Mouse (Mus musculus) gastrocnemius, postnatal 14 days (tissue): Measurements from ENCODE around the gene Coro7. TPM values are rescaled to one million over a fixed set of nuclear protein-coding genes. Genes with fewer than 3 reads are reported as not detected.

Experiments used
- DNase-seq: peaks from one replicate; pipeline ENCODE4 v3.0.0; 2021; ENCODE audit warnings: mixed read lengths
- intact Hi-C: fragments of 180-260 bp; cut with DNase I; formaldehyde crosslinking; loops from one replicate; pipeline ENCODE4 v1.15.1; 2025; ENCODE audit warnings: low total_unique reads
- total RNA-seq, 2 experiments: library from RNA; stranded (reverse); gene quantifications; 2 replicates each; pipeline ENCODE4 v1.2.3; 2021

Gene Coro7
- total RNA-seq, 2 experiments from 2014 or later: 13.9 to 17.8 TPM

DNA sequence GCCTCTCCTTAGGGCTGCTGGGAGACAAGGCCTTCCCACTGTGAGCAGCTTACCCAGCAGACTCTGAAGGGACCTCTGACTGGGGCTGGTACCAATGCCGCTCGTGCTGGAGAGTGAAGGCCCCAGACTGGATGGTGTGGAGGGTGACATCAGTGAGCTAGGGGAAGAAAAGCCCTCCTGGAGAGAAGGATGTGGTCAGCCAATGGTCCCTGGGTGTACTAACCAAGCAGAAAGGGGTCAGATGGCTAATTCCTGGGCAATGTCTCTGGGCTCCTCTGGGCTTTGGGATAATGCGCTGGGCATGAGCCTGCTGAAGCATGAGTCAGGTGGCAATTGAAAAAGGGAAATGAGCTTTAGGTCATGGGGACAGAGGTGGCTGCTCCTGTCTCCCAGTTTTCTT lies 45.9 kb downstream of the Coro7 start:
- intact Hi-C loops: loop anchor here (5.0 kb wide), 1 partner anchor 34 kb away; no protein-coding TSS in a partner anchor
- DNase-seq: no peak

DNA sequence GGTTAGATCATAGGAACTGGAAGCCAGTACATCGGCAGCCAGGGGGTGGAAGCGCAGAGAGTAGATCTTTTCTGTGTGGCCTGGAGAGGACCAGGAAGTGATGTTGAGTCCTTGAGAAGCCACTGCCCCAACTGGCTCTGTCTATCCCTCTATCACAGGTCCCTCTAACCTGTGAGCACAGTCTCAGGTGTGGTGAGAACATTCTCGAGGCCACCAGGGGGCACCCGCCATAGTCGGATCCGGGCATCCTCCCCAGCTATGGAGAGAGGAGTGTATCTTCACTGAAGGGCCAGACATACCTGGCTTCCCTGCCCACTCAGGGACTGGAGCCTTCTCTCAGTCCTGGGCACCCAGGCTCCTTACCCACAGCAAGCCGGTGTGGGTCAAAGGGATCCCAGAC lies 47.5 kb downstream of the Coro7 start:
- intact Hi-C loops: loop anchor here (5.0 kb wide), 1 partner anchor 35 kb away; no protein-coding TSS in a partner anchor

GRCm38 (mm10) chr16:4629950-4630349 lies 49.6 kb downstream of the Coro7 start:
- intact Hi-C loops: loop anchor here (5.0 kb wide), 1 partner anchor 37 kb away; no protein-coding TSS in a partner anchor
- peak; percentile 86 for DNase-seq

More for the DNA sequence above, 47.5 kb downstream of the Coro7 start:
- no peak for DNase-seq

- DNase-seq: no peak
- intact Hi-C loops: no loop called here
Measured at GRCm38 (mm10) chr16:4628898-4629419, 50.6 kb downstream of the Coro7 start.

GRCm38 (mm10) chr16:4627105-4627504 lies 52.5 kb downstream of the Coro7 start:
- no peak for DNase-seq
- intact Hi-C loops: no loop called here

- DNase-seq: peak; percentile 93
- intact Hi-C loops: no loop called here
Measured at GRCm38 (mm10) chr16:4624481-4625110, 55.0 kb downstream of the Coro7 start, which contains the start of gene Pam16. TSS of gene Pam16 (minus strand) at chr16:4624988.

GRCm38 (mm10) chr16:4624074-4624473 lies 55.5 kb downstream of the Coro7 start:
- intact Hi-C loops: no loop called here

DNA sequence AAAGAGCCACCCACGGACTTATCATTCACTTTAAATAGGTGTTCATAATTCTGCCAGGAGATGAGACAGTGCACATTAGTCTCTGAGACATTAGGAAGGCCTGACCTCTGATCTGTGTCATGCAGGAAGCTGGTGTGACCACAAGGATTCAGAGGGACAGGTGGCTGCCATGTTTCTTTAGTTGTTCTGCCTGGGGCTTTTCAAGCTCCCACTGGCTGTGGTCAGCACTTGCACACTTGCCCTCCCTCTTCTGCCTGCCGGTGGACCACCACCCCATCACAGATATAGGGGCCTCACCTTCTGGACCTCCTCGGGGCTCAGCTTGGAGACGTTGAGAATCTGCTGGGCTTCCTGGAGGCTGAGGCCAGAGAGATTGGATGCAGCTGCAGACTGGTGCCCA lies 62.7 kb downstream of the Coro7 start:
- intact Hi-C loops: no loop called here
- DNase-seq: no peak

More at GRCm38 (mm10) chr16:4624074-4624473, 55.5 kb downstream of the Coro7 start:
- no peak for DNase-seq

DNA sequence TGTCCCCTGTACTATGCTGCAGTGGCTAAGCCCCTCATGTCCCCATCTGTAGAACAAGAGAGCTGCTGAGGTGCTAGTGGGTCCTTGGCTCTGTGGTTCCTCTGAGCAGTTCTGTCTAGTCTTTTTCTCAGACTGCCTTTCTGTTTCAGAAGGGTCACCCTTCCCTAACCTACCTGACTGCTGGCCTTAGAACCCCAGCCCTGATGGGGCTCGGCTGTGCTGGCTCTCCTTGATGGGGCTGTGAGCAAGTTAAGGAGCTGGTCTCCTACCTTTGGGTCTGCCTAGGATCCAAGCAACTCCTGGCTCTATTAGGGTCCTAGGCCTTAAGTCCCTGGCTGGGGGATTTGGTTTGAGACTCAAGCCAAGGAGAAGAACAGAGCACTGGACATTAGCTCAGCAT lies 64.3 kb downstream of the Coro7 start:
- intact Hi-C loops: no loop called here
- no peak for DNase-seq

DNA sequence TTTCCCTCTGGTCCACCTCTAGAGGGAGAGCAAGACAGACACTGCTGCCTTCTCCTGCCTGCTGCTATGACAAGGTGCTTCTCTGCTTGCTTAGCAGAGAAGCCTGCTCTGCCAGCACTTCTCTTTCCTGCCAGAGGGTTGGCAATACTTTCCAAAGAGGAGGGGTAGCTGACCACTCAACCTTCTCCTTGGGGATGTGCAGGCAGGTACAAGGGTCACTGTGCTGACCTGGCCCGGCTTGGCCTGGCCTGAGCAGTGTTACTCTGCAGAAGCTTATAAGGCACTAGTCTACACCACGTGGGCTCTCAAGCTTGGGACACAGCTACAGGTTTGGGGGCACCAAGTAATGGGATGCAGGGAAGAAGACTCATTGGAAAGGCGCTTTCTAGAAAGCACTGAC lies 64.9 kb downstream of the Coro7 start:
- no peak for DNase-seq
- intact Hi-C loops: no loop called here

- intact Hi-C loops: no loop called here
- no peak for DNase-seq
Measured at GRCm38 (mm10) chr16:4613736-4614135, 65.8 kb downstream of the Coro7 start.

GRCm38 (mm10) chr16:4611676-4612075 lies 67.9 kb downstream of the Coro7 start:
- no peak for DNase-seq
- intact Hi-C loops: no loop called here

DNA sequence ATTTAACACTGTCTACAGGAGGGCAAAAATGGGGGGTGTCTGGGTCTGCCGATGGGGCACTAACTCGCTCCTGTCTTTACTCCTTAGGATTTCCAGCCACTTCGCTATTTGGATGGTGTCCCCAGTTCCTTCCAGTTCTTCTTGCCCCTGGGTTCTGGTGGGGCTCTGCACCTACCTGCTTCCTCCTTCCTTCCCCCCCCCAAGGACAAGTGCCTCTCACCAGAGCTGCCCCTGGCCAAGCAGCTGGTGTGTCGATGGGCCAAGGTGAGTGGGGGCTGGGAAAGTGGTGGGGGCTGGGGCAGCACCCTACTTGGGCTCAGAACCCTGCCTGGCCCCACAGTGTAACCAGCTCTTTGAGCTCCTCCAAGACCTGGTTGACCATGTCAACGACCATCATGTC lies 68.4 kb downstream of the Coro7 start:
- intact Hi-C loops: no loop called here
- DNase-seq: no peak

- intact Hi-C loops: loop anchor here (5.0 to 10.0 kb wide), 3 partner anchors 56 to 294 kb away; no protein-coding TSS in a partner anchor
- DNase-seq: no peak
Measured at GRCm38 (mm10) chr16:4608532-4609059, 71.0 kb downstream of the Coro7 start.

DNA sequence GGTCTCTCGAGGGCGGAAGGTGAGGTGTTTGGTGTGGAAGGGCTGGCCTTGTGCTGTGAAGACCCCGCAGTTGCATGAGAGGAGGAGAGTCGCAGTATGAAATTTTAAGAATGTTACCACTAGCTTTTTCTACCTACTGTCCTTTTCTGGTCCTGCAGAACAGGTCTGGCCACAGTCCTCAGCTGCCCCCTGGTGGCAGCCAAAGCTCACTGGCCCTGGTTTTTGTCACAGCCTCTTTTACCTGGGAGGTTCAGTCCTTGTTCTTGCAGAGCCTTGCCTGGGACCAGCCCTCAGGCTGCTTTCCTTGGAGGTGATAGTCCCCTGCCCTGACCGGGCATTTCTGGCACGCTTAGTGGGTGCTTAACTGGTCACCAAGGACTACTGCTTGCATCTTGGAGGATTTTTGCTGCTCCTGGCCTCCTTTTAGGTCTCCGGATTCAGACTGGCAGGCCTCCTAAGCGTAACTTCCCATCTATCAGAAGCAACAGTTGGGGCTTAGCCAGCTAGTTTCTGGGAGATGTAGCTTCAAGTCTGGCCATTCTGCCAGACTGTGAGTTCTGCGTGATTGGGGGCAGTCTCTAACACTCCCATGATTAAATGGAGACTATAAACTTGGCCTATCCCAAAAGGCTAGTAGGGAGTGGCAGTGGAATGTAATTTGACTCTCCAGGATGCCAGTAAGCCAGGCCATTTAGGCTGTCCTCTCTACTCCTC lies 71.6 kb downstream of the Coro7 start:
- DNase-seq: peak; percentile 81
- intact Hi-C loops: loop anchor here (2.0 to 10.0 kb wide), 4 partner anchors 41 to 293 kb away; no protein-coding TSS in a partner anchor

DNA sequence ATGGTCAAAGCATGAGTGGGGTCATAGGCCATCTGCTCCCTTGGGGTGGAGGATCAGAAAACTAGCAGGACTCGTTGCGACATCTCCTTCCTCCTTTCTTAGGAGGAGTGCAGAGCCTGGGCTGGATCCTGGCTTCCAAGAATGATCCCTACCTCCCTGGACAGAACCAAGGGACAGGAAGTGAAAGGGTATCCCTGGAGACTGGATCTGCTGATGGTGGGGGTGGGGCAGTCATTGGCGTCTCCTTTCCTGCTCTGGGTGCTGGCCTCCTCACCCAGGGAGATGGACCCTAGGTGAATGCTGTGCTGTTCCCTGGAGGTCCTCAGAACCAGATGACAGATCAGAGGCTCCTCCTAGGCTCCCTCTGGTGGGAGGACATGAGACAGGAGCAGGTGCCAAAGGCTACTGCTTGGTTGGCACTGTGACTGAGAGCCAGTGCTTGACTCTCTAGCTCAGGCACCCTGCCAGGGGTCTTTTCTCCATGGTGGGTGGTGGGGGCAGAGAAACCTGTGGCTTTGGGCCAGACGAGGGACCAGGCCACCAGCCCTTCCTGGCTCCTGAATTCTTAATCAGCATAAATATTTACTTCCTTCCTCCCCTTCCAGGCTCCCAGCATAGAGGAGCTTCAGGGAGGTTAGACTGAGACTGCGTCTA lies 73.0 kb downstream of the Coro7 start:
- DNase-seq: peak; percentile 62
- intact Hi-C loops: loop anchor here (2.0 to 10.0 kb wide), 4 partner anchors 40 to 292 kb away; no protein-coding TSS in a partner anchor

DNA sequence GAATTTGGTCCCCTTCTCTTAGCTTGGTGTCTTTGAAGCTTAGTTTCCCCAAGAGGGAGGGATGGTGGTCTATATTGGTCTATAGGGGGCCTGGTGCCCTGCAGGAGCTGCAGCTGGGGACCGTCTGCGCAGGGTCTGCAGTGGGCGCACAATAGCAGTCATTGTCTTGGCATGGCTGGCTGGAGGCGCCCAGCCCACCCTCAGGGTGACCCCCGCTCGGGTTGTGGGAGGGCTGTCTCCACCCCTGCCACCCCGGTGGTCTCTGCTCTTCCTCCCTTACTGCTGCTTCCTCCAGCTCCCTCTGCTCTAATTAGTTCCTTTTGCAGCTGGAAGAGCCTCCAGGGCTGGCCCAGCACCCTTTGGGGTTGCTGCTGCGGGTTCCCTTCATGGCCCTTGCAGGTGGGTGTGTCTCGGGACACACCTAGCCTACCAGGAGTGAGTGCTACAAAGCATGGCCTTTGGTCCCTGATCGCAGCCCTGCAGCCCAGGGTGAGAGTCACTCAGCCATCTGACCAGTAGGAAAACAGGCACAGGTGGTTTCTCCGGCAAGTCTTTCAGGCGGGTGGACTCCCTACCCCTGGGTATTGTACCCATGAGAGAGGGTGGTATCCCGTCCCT lies 74.0 kb downstream of the Coro7 start:
- DNase-seq: no peak
- intact Hi-C loops: loop anchor here (2.0 to 10.0 kb wide), 4 partner anchors 39 to 291 kb away; no protein-coding TSS in a partner anchor

- intact Hi-C loops: loop anchor here (10.0 kb wide), 2 partner anchors 110 to 290 kb away; no protein-coding TSS in a partner anchor
- DNase-seq: no peak
Measured at GRCm38 (mm10) chr16:4604293-4604837, 75.2 kb downstream of the Coro7 start.

- intact Hi-C loops: loop anchor here (10.0 kb wide), 2 partner anchors 109 to 289 kb away; no protein-coding TSS in a partner anchor
- no peak for DNase-seq
Measured at GRCm38 (mm10) chr16:4603453-4603837, 76.1 kb downstream of the Coro7 start.
